Mouse (Mus musculus): ENCODE data around the gene Sf3a2. TPM values are rescaled to one million over a fixed set of nuclear protein-coding genes. Genes with fewer than 3 reads are reported as not detected.
A peak's percentile ranks its signal among the peaks of the same experiment; 100 is the strongest.

The Sf3a2 gene
- total and polyA plus RNA-seq, 3 experiments, result 50.4 to 210 TPM; not detected in 1

DNA sequence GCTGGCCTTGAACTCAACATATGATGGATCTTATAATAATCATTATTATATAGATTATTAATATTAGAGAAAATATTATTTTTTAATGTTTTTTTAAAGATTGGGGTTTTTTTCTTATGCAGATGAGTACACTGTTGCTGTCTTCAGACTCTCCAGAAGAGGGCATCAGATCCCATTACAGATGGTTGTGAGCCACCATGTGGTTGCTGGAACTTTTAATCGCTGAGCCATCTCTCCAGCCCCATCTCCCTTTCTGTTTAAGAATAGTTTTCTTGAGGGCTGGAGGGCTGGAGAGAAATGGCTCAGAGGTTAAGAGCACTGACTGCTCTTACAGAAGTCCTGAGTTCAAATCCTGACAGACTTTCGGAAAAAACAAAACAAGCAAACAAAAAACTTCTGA, 24.0 kb downstream of the Sf3a2 start (continued):
- no peak for TF ChIP-seq ZKSCAN1 (IDR thresholded peaks at IDR 0.05; ENCODE audit: low read depth, low read length)

GRCm38 (mm10) chr10:80822528-80822927, 24.5 kb downstream of the Sf3a2 start:
- Histone ChIP-seq H3K27me3 (ENCODE audit: control insufficient read depth in 1 of 2, insufficient read depth in 2 of 2, low read length in 2 of 2) (no peaks in the 10 kb centered on the region), H3K36me3 (ENCODE audit: control insufficient read depth in 1 of 2, insufficient read depth in 2 of 2, low read length in 2 of 2) (peaks cover 0 to 16% of the 10 kb centered on the region in 2 experiments; a peak in 2 of 4 replicates), H3K4me1 (ENCODE audit: control insufficient read depth in 1 of 2, insufficient read depth in 2 of 2, low read length in 2 of 2) (peaks cover 7 to 23% of the 10 kb centered on the region in 2 experiments), H3K79me2 (ENCODE audit: control insufficient read depth, insufficient read depth, low read length, poor library complexity) (peaks cover 9% of the 10 kb centered on the region), H3K9me3 (replicated peaks; ENCODE audit: insufficient read depth, low read length) (no peaks in the 10 kb centered on the region), H3K9ac (ENCODE audit: control insufficient read depth, low read depth, low read length, poor library complexity, severe bottlenecking) (peak overlapping the region; percentile 42), H3K27ac (ENCODE audit: control insufficient read depth, low read depth, low read length) (peak overlapping the region; percentile 35), H3K4me3 (ENCODE audit: control insufficient read depth in 1 of 2, insufficient read depth in 1 of 2, low read depth in 2 of 2, low read length in 2 of 2) (peak overlapping the region; percentile 9 to 44; a peak in 3 of 4 replicates)
- TF ChIP-seq KAT2A (conservative IDR thresholded peaks at IDR 0.05; ENCODE audit: low read depth, low read length) (no peak), NRF1 (IDR thresholded peaks at IDR 0.05; ENCODE audit: insufficient read depth, low read depth, low read length, poor library complexity, severe bottlenecking) (no peak), TCF12 (IDR thresholded peaks at IDR 0.05; ENCODE audit: low read depth, low read length) (no peak), UBTF (IDR thresholded peaks at IDR 0.05; ENCODE audit: borderline replicate concordance, insufficient read depth, low read depth, low read length) (no peak), SIN3A (IDR thresholded peaks at IDR 0.05; ENCODE audit: low read length) (no peak), USF2 (IDR thresholded peaks at IDR 0.05; ENCODE audit: borderline replicate concordance in 1 of 2, insufficient read depth in 1 of 2, low read depth in 1 of 2, low read length in 2 of 2) (no peak)
- DNase-seq (ENCODE audit: low read depth, low spot score), result no peak

GRCm38 (mm10) chr10:80823316-80823715, 25.3 kb downstream of the Sf3a2 start:
- TF ChIP-seq SMC3 (IDR thresholded peaks at IDR 0.05; ENCODE audit: low read depth, low read length), result no peak
- TF ChIP-seq USF2 (IDR thresholded peaks at IDR 0.05; ENCODE audit: borderline replicate concordance in 1 of 2, insufficient read depth in 1 of 2, low read depth in 1 of 2, low read length in 2 of 2), result no peak
- TF ChIP-seq ZNF384 (IDR thresholded peaks at IDR 0.05; ENCODE audit: low read depth, low read length), result no peak
- 0 out of 2 replicates have a peak, but pooled peaks have one; percentile 18 for TF ChIP-seq CHD1 (IDR thresholded peaks at IDR 0.05; ENCODE audit: low read depth, low read length)
- TF ChIP-seq CTCF (IDR thresholded peaks at IDR 0.05 in 2 of 3, conservative IDR thresholded peaks at IDR 0.05 in 1 of 3; ENCODE audit: control insufficient read depth in 1 of 3, insufficient read depth in 1 of 3, low read depth in 2 of 3, low read length in 3 of 3, poor library complexity in 1 of 3, severe bottlenecking in 1 of 3), result 0 out of 6 replicates have a peak, but pooled peaks of 1 of the 3 experiments have one; percentile 6
- TF ChIP-seq MEF2A (IDR thresholded peaks at IDR 0.05; ENCODE audit: extremely low read depth, insufficient replicate concordance, low read depth, low read length, poor library complexity, severe bottlenecking), result no peak
- TF ChIP-seq KAT2A (conservative IDR thresholded peaks at IDR 0.05; ENCODE audit: low read depth, low read length), result no peak
- no peak for TF ChIP-seq ZKSCAN1 (IDR thresholded peaks at IDR 0.05; ENCODE audit: low read depth, low read length)
- no peak for TF ChIP-seq RCOR1 (IDR thresholded peaks at IDR 0.05; ENCODE audit: low read depth, low read length)
- no peak for TF ChIP-seq MYC (IDR thresholded peaks at IDR 0.05; ENCODE audit: low read depth, low read length)
- Histone ChIP-seq H3K36me3 (ENCODE audit: control insufficient read depth in 1 of 2, insufficient read depth in 2 of 2, low read length in 2 of 2) (peaks cover 0 to 20% of the 10 kb centered on the region in 2 experiments; a peak in 2 of 4 replicates), H3K4me3 (ENCODE audit: control insufficient read depth in 1 of 2, insufficient read depth in 1 of 2, low read depth in 2 of 2, low read length in 2 of 2) (no peak overlapping the region), H3K4me1 (ENCODE audit: control insufficient read depth in 1 of 2, insufficient read depth in 2 of 2, low read length in 2 of 2) (peaks cover 7 to 26% of the 10 kb centered on the region in 2 experiments), H3K27me3 (ENCODE audit: control insufficient read depth in 1 of 2, insufficient read depth in 2 of 2, low read length in 2 of 2) (no peaks in the 10 kb centered on the region), H3K79me2 (ENCODE audit: control insufficient read depth, insufficient read depth, low read length, poor library complexity) (peaks cover 17% of the 10 kb centered on the region), H3K9me3 (replicated peaks; ENCODE audit: insufficient read depth, low read length) (no peaks in the 10 kb centered on the region), H3K9ac (ENCODE audit: control insufficient read depth, low read depth, low read length, poor library complexity, severe bottlenecking) (no peak overlapping the region), H3K27ac (ENCODE audit: control insufficient read depth, low read depth, low read length) (no peak overlapping the region)
- no peak for DNase-seq (ENCODE audit: low read depth, low spot score)

Data from MEL (cell line).